Mouse (Mus musculus): Measurements from ENCODE around the gene Masp2. TPM values are rescaled to one million over a fixed set of nuclear protein-coding genes. Genes with fewer than 3 reads are reported as not detected.

Gene Masp2
- polyA plus RNA-seq, 1 experiment from 2014 or later, result 0.27 TPM

DNA sequence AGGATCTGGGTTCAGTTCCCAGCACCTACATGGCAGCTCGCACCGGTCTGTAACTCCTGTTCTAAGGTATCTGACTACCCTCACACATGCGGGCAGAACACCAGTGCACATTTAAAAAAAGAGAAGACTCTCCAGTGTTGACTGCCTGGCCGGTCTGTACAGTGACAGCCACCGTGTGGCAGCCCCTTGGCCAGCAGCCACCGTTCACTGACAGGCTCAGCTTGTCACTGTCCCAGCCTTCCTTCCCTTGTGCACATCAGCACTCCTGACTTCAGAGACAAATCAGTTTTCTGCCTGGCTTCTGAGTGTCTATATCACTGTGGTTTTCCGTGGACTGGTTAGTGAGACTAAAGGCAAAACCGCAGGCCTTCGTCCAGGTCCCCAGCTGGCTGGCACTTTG lies 13.6 kb upstream of the Masp2 start:
- no peak for ATAC-seq (ENCODE audit: low FRiP score)
- no peak overlapping the region for H3K27ac ChIP-seq
- WGBS, result 85% methylated on average over 9 of the region's 9 CpGs

DNA sequence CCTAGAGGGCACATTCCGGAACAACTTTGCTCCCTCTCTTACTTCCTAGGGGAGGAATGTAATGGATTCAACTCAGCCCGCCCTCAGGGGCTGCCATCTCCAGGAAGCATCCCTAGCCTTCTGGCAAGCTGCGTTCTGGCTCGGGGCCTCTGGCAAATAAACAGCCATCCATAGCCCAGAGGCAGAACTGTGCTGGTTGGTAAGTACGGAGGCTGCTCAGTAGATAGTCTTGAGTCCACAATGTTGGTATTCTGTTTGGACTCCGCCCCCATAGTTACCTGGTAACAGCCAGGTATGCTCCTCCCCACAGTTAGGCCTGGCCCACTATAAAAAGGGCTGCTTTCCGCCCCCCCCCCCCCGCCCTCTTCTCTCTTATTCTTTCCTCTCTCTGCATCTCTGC lies 12.8 kb upstream of the Masp2 start:
- H3K27ac ChIP-seq, result no peak overlapping the region
- H3K27me3 ChIP-seq, result no peaks in the 10 kb centered on the region
- 67% methylated on average over 8 of the region's 8 CpGs for WGBS
- H3K9me3 ChIP-seq, result no peaks in the 10 kb centered on the region
- peaks cover 18% of the 10 kb centered on the region for H3K36me3 ChIP-seq (replicated peaks)
- H3K4me3 ChIP-seq (replicated peaks), result no peak overlapping the region
- H3K9ac ChIP-seq, result no peak overlapping the region
- ATAC-seq (ENCODE audit: low FRiP score), result no peak
- peaks cover 22% of the 10 kb centered on the region for H3K4me1 ChIP-seq
- H3K4me2 ChIP-seq, result no peak overlapping the region

More for the DNA sequence above, 13.6 kb upstream of the Masp2 start:
- H3K27me3 ChIP-seq, result no peaks in the 10 kb centered on the region
- no peaks in the 10 kb centered on the region for H3K9me3 ChIP-seq
- H3K9ac ChIP-seq, result no peak overlapping the region
- peaks cover 10% of the 10 kb centered on the region for H3K36me3 ChIP-seq (replicated peaks)
- peaks cover 22% of the 10 kb centered on the region for H3K4me1 ChIP-seq
- H3K4me3 ChIP-seq (replicated peaks), result no peak overlapping the region
- no peak overlapping the region for H3K4me2 ChIP-seq

DNA sequence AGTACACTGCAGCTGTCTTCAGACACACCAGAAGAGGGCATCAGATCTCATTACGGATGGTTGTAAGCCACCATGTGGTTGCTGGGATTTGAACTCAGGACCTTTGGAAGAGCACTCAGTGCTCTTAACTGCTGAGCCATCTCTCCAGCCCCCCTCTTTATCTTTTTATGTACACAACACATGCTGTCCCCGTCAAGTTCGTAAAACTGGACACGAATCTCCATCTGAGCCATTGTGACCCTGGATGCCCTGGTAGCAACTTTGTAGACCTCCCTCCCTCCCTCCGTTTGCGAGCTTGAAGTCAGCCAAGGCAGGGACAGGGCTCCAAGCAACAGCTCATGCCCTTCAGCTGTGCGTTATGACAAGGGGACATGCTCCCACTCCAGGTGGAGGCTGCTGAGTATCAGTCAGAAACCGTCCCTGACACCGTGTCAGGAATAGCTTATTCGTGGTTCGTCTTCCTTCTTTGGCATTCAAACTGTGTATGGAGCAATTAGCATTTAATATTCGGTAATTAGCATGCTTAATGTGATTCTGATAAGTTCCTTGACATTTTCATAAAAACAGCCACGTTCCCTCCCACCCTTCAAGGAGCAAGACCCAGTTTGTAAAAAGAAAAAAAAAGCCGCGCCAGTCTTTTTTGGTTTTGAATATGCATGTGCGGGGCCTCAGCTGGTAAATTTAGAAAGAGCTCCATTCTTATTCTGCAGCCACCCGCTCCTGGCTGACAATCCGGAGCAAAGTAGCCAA lies 11.8 kb upstream of the Masp2 start:
- Histone ChIP-seq H3K4me2 (peak overlapping the region; percentile 94), H3K4me3 (replicated peaks) (peak overlapping the region; percentile 88), H3K36me3 (replicated peaks) (peaks cover 28% of the 10 kb centered on the region), H3K27ac (peak overlapping the region; percentile 75), H3K4me1 (peaks cover 27% of the 10 kb centered on the region), H3K27me3 (no peaks in the 10 kb centered on the region), H3K9me3 (no peaks in the 10 kb centered on the region), H3K9ac (peak overlapping the region; percentile 55)
- peak; percentile 18; the same call in 1 of the 2 replicates for ATAC-seq (ENCODE audit: low FRiP score)
- WGBS, result 8% methylated on average over 18 of the region's 18 CpGs

DNA sequence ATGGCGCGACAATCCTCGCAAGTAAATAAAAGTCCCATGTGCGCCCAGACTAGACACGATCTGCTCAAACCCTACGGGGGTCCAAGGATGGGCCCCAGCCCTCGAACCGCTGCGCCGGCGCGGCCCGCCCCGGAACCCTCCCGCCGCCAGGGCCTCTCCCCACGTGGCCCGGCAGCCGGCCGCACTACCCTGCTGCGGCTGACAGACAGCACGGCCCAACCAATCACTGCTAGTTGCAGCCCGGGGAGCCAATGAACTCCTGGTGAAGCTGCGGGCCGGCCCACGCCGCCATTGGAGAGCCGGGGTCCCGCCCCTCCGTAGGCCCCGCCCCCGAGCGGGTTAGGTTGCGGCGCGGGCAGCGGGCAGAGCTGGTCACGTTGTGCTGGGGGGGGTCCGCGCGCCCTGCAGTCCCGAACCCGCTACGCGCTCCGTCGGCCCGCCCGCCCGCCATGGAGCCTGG lies 11.2 kb upstream of the Masp2 start, which contains the start of gene Srm:
Gene Srm, plus strand, starts transcription at position 333 of the 460 bp plus-strand sequence.
- no peaks in the 10 kb centered on the region for H3K27me3 ChIP-seq
- H3K9ac ChIP-seq, result peak within 1 kb of the TSS; percentile 82
- H3K9me3 ChIP-seq, result no peaks in the 10 kb centered on the region
- H3K36me3 ChIP-seq (replicated peaks), result peaks cover 34% of the 10 kb centered on the region
- H3K4me3 ChIP-seq (replicated peaks), result peak within 1 kb of the TSS; percentile 88
- H3K4me2 ChIP-seq, result peak within 1 kb of the TSS; percentile 94
- 0% methylated on average over 45 of the region's 50 CpGs for WGBS
- peak; percentile 100 for ATAC-seq (ENCODE audit: low FRiP score)
- H3K27ac ChIP-seq, result peak within 1 kb of the TSS; percentile 75
- peaks cover 30% of the 10 kb centered on the region for H3K4me1 ChIP-seq

DNA sequence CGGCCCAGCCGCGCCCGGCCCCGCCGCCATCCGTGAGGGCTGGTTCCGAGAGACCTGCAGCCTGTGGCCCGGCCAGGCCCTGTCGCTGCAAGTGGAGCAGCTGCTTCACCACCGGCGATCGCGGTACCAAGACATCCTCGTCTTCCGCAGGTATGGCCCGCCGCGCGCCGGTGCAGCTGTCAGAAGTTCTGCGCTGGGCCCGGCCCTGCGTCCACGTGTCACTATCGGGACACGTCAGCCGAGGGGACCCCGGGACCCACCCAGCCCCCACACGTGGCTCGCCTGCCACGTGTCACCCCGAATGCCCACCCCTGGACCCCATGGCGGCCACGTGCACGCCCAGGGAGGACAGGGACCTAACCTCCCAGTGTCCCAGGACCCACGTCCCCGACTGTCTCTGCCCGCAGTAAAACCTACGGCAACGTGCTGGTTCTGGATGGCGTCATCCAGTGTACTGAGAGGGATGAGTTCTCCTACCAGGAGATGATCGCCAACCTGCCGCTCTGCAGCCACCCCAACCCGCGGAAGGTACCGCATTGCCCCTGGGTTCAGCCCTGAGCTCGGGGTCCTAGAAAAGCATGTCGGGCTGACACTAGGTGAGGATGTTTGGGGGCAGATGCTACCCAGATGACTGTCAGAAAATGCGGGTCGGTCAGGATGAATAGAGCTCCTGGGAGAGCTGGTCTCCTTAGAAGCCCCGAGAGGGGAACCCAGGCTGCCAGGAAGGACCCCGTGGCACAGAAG lies 10.5 kb upstream of the Masp2 start:
- peaks cover 39% of the 10 kb centered on the region for H3K36me3 ChIP-seq (replicated peaks)
- H3K27me3 ChIP-seq, result no peaks in the 10 kb centered on the region
- WGBS, result under 1% methylated on average over 53 of the region's 53 CpGs
- peak overlapping the region; percentile 94 for H3K4me2 ChIP-seq
- peak overlapping the region; percentile 51; the same call in 1 of the 2 replicates for H3K27ac ChIP-seq
- no peaks in the 10 kb centered on the region for H3K9me3 ChIP-seq
- H3K4me3 ChIP-seq (replicated peaks), result peak overlapping the region; percentile 88
- peaks cover 32% of the 10 kb centered on the region for H3K4me1 ChIP-seq
- peak overlapping the region; percentile 82 for H3K9ac ChIP-seq
- no peak; the same call in 1 of the 2 replicates for ATAC-seq (ENCODE audit: low FRiP score)

DNA sequence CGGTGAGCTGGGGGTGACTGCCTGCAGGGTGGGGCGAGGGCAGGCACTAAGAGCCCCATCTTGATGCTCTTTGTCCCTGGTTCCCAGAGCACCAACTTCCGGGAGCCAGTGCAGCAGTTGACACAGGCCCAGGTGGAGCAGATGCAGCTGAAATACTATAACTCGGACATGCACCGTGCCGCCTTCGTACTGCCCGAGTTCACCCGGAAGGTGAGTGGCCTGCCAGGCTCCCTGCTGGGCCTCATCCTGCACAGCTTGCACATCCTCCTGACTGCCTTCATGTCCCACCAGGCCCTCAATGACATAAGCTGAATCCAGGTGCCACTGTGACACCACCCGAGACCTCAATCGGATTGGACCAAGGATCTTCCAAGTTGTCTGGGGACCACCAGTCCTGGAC lies 8.4 kb upstream of the Masp2 start:
- H3K27ac ChIP-seq, result no peak overlapping the region
- no peak overlapping the region for H3K9ac ChIP-seq
- H3K9me3 ChIP-seq, result no peaks in the 10 kb centered on the region
- no peak overlapping the region for H3K4me3 ChIP-seq (replicated peaks)
- no peak overlapping the region for H3K4me2 ChIP-seq
- peaks cover 58% of the 10 kb centered on the region for H3K36me3 ChIP-seq (replicated peaks)
- H3K27me3 ChIP-seq, result no peaks in the 10 kb centered on the region
- H3K4me1 ChIP-seq, result peaks cover 32% of the 10 kb centered on the region
- no peak for ATAC-seq (ENCODE audit: low FRiP score)
- WGBS, result 93% methylated on average over 11 of the region's 11 CpGs

DNA sequence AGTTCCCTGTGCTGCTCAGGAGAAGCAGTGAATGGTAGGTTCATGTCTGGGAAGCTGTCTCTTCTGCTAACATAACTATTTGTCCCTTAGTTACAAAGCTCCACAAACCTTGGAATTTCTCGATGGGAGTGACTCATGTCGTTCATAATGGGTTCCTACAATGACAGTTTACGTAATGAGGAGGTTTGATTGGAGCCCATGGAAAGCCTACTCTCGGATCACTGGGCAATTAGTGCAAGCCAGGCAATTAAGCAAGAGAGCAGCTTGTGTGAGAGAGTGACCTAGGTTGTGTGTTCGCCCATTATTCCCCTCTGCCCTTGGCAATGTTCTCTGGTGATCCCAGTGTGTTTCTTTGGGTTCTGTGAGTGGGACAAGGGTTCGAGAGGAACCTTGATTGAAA lies 6.4 kb upstream of the Masp2 start:
- Histone ChIP-seq H3K9ac (no peak overlapping the region), H3K4me2 (no peak overlapping the region; the same call in 1 of the 2 replicates), H3K27ac (0 out of 2 replicates have a peak overlapping the region, but pooled peaks have one; percentile 42), H3K4me1 (peaks cover 28% of the 10 kb centered on the region), H3K9me3 (no peaks in the 10 kb centered on the region), H3K4me3 (replicated peaks) (no peak overlapping the region), H3K36me3 (replicated peaks) (peaks cover 63% of the 10 kb centered on the region), H3K27me3 (no peaks in the 10 kb centered on the region)
- WGBS, result 53% methylated on average over 6 of the region's 6 CpGs
- ATAC-seq (ENCODE audit: low FRiP score), result no peak

DNA sequence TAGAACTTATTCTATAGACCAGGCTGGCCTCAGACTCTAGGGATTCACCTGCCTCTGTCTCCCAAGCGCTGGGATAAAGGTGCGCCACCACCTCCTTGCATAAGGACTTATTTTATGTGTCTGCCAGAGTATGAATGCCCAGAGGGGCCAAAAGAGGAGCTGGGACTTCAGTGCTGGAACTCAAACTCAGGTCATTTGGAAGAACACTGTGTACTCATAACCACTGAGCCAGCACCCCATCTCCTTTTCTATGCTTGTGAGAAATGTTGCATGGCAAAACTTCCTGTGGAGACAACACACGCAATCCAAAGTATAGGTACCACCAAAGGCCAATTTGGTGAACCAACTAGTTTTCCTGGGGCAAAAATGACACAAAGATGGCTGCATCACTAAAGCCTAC lies 5.6 kb upstream of the Masp2 start:
- no peak overlapping the region for H3K4me2 ChIP-seq
- 98% methylated on average over 3 of the region's 3 CpGs for WGBS
- ATAC-seq (ENCODE audit: low FRiP score), result no peak
- H3K4me3 ChIP-seq (replicated peaks), result no peak overlapping the region
- peaks cover 63% of the 10 kb centered on the region for H3K36me3 ChIP-seq (replicated peaks)
- no peak overlapping the region for H3K9ac ChIP-seq
- peaks cover 28% of the 10 kb centered on the region for H3K4me1 ChIP-seq
- H3K27me3 ChIP-seq, result no peaks in the 10 kb centered on the region
- no peak overlapping the region for H3K27ac ChIP-seq
- no peaks in the 10 kb centered on the region for H3K9me3 ChIP-seq

DNA sequence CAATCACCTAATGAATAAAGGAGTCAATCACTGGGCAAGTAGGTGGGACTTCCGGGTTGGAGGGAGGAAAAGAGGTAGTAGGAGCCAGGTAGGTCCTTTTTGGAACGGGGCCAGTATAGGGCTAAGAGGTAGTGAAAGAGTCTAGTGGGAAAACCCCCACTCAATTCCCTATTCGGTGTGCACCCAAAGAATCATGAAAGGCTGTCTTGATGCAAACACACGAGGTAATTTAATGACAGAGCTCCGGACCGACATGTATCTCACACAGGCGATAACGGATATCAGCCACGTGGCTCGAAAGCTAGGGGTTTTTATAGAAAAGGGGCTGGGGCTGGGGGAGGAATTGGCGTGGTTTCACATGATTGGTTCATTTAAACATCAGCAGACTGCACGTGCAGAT lies 3.5 kb upstream of the Masp2 start:
- Histone ChIP-seq H3K9me3 (no peaks in the 10 kb centered on the region), H3K9ac (no peak overlapping the region), H3K4me1 (peaks cover 11% of the 10 kb centered on the region; the same call in 1 of the 2 replicates), H3K4me2 (no peak overlapping the region), H3K27ac (no peak overlapping the region), H3K36me3 (replicated peaks) (peaks cover 52% of the 10 kb centered on the region), H3K4me3 (replicated peaks) (no peak overlapping the region), H3K27me3 (no peaks in the 10 kb centered on the region)
- 97% methylated on average over 12 of the region's 12 CpGs for WGBS
- ATAC-seq (ENCODE audit: low FRiP score), result no peak

DNA sequence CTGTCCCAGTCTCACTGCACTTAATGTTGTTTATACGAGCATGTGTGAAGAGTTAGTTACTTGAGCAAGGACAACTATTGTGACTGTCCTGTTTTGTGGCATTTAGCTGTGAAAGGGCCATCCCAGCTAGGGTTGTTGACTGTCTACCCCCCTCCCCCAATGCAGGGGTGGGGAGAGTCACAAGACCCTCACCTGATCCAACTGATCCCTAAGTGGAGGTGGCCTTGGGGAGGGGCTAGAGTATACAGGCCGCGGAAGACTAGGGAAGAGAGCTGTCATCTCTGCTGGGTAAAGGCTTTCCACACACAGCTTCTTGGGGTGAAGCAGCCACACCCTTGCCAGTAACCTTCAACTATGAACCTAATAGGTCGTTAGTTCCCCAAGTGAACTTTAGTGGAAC lies 2.0 kb upstream of the Masp2 start:
- WGBS, result 90% methylated on average over 4 of the region's 4 CpGs

DNA sequence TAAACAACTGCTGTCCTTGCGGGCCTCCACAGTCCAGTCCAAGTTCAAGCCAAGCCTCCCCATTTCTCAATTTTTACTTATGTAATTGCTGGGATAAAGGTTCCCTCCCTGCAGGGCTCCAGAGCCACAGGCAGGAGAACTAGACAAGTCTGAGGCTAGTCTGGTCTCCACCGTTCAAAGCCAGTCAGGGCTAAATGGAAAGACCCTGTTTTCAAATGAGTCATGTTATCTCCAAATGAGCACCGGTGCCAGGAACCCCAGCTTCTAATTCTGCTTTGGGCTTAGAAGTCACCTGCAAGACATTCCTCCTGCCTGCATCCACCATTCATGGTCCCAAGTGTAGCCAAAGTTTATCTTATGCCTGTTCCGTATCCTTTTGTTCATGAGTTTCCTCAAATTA lies 483 bp upstream of the Masp2 start:
- Histone ChIP-seq H3K4me3 (replicated peaks) (no peak overlapping the region), H3K27ac (no peak overlapping the region), H3K27me3 (no peaks in the 10 kb centered on the region), H3K36me3 (replicated peaks) (peaks cover 23% of the 10 kb centered on the region), H3K9ac (no peak overlapping the region), H3K4me2 (no peak overlapping the region), H3K4me1 (no peaks in the 10 kb centered on the region), H3K9me3 (no peaks in the 10 kb centered on the region)
- no peak for ATAC-seq (ENCODE audit: low FRiP score)
- WGBS, result 90% methylated on average over 4 of the region's 4 CpGs

More for the DNA sequence above, 2.0 kb upstream of the Masp2 start:
- H3K9me3 ChIP-seq, result no peaks in the 10 kb centered on the region
- 0 out of 2 replicates have a peak, but pooled peaks cover 6% of the 10 kb centered on the region for H3K4me1 ChIP-seq
- no peaks in the 10 kb centered on the region for H3K27me3 ChIP-seq
- no peak overlapping the region for H3K4me2 ChIP-seq
- no peak for ATAC-seq (ENCODE audit: low FRiP score)
- H3K4me3 ChIP-seq (replicated peaks), result no peak overlapping the region
- H3K9ac ChIP-seq, result no peak overlapping the region
- peaks cover 37% of the 10 kb centered on the region for H3K36me3 ChIP-seq (replicated peaks)
- no peak overlapping the region for H3K27ac ChIP-seq

DNA sequence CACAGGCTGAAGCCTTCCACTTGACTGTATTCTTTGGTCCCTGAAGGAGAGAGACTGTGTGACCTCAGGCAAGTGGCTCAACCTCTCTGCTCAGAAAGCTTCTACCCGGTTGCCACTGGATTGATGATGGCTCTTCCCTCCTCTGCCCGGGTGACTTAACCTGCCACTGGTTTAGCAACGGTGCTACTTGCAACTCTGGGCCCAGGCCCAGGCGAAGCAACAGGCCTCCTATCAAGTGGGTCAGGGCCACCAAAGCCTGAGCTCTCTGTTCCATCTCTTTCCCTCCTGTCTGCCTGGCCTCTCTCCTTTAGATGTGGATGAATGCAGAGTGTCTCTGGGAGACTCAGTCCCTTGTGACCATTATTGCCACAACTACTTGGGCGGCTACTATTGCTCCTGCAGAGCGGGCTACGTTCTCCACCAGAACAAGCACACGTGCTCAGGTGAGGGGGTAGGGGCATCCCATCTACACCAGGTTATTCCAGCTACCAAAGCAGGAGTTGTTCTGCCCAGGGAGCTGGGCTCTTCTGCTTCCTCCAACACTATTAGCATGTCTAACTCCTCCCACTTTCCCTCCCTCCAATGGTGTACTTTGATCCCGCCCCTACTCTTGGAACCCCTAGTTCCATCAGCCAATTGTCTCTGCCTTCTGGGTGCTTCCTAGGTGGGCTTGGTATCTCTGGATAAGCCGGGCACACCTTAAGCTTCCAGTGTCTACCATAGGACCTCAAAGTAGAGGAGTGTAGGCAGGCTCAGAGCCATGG lies 1.2 kb downstream of the Masp2 start:
- no peak overlapping the region for H3K4me3 ChIP-seq (replicated peaks)
- H3K27ac ChIP-seq, result no peak overlapping the region
- H3K9me3 ChIP-seq, result no peaks in the 10 kb centered on the region
- 68% methylated on average over 10 of the region's 10 CpGs for WGBS
- H3K36me3 ChIP-seq (replicated peaks), result peaks cover 10% of the 10 kb centered on the region
- H3K4me2 ChIP-seq, result no peak overlapping the region
- no peak overlapping the region for H3K9ac ChIP-seq
- H3K27me3 ChIP-seq, result no peaks in the 10 kb centered on the region
- H3K4me1 ChIP-seq, result no peaks in the 10 kb centered on the region
- no peak for ATAC-seq (ENCODE audit: low FRiP score)

All from forebrain, embryonic 12.5 days (tissue).